Mouse (Mus musculus): Measurements from ENCODE around the gene Pla2g12a. TPM values are rescaled to one million over a fixed set of nuclear protein-coding genes. Genes with fewer than 3 reads are reported as not detected.

The Pla2g12a gene
- polyA plus RNA-seq, 2 experiments: 45.7 to 84.7 TPM

- no peaks in the 10 kb centered on the region for H3K9me3 ChIP-seq (ENCODE audit: control insufficient read depth, low read length)
- no peak overlapping the region for H3K4me2 ChIP-seq (ENCODE audit: low read depth)
- TF ChIP-seq CTCF (IDR thresholded peaks at IDR 0.05; ENCODE audit: low read depth) (peak; percentile 81), EP300 (IDR thresholded peaks at IDR 0.05; ENCODE audit: low read depth) (no peak)
- H3K27ac ChIP-seq: no peak overlapping the region
- no peaks in the 10 kb centered on the region; the same call in 1 of the 2 replicates for H3K27me3 ChIP-seq (ENCODE audit: control insufficient read depth, insufficient read depth, low read length)
- no peaks in the 10 kb centered on the region for H3K4me1 ChIP-seq (replicated peaks; ENCODE audit: control insufficient read depth in 2 of 2, insufficient read depth in 2 of 2, low read length in 1 of 2)
- peaks cover 5% of the 10 kb centered on the region; the same call in 1 of the 2 replicates for H3K36me3 ChIP-seq (replicated peaks; ENCODE audit: control insufficient read depth, insufficient read depth, low read depth)
- 19% methylated on average over 13 of the region's 13 CpGs for WGBS (ENCODE audit: insufficient replicate concordance)
- DNase-seq (ENCODE audit: low read depth in 3 of 3, low spot score in 3 of 3): no peak
- no peak overlapping the region for H3K9ac ChIP-seq (replicated peaks)
- no peak for ATAC-seq (ENCODE audit: insufficient read depth)
- no peak overlapping the region for H3K4me3 ChIP-seq (ENCODE audit: insufficient read depth in 1 of 2, low read depth in 2 of 2, low read length in 2 of 2)
Observed at GRCm38 (mm10) chr3:129918434-129918833, 40.0 kb downstream of the Pla2g12a start.

- Histone ChIP-seq H3K9me3 (ENCODE audit: control insufficient read depth, low read length) (no peaks in the 10 kb centered on the region), H3K4me2 (ENCODE audit: low read depth) (no peak overlapping the region), H3K27me3 (ENCODE audit: control insufficient read depth, insufficient read depth, low read length) (no peaks in the 10 kb centered on the region; the same call in 1 of the 2 replicates), H3K27ac (no peak overlapping the region), H3K9ac (replicated peaks) (no peak overlapping the region), H3K36me3 (replicated peaks; ENCODE audit: control insufficient read depth, insufficient read depth, low read depth) (no peaks in the 10 kb centered on the region), H3K4me3 (ENCODE audit: insufficient read depth in 1 of 2, low read depth in 2 of 2, low read length in 2 of 2) (no peak overlapping the region), H3K4me1 (replicated peaks; ENCODE audit: control insufficient read depth in 2 of 2, insufficient read depth in 2 of 2, low read length in 1 of 2) (no peaks in the 10 kb centered on the region)
- no peak for ATAC-seq (ENCODE audit: insufficient read depth)
- DNase-seq (ENCODE audit: low read depth in 3 of 3, low spot score in 3 of 3): no peak
- TF ChIP-seq CTCF (IDR thresholded peaks at IDR 0.05; ENCODE audit: low read depth) (no peak), EP300 (IDR thresholded peaks at IDR 0.05; ENCODE audit: low read depth) (no peak)
- WGBS (ENCODE audit: insufficient replicate concordance): 68% methylated on average over 7 of the region's 7 CpGs
Observed at GRCm38 (mm10) chr3:129923581-129923980, 45.2 kb downstream of the Pla2g12a start.

GRCm38 (mm10) chr3:129925861-129926260 lies 47.5 kb downstream of the Pla2g12a start:
- Histone ChIP-seq H3K36me3 (replicated peaks; ENCODE audit: control insufficient read depth, insufficient read depth, low read depth) (no peaks in the 10 kb centered on the region), H3K27ac (no peak overlapping the region), H3K9ac (replicated peaks) (no peak overlapping the region), H3K4me3 (ENCODE audit: insufficient read depth in 1 of 2, low read depth in 2 of 2, low read length in 2 of 2) (no peak overlapping the region), H3K4me1 (replicated peaks; ENCODE audit: control insufficient read depth in 2 of 2, insufficient read depth in 2 of 2, low read length in 1 of 2) (no peaks in the 10 kb centered on the region), H3K27me3 (ENCODE audit: control insufficient read depth, insufficient read depth, low read length) (no peaks in the 10 kb centered on the region; the same call in 1 of the 2 replicates), H3K9me3 (ENCODE audit: control insufficient read depth, low read length) (no peaks in the 10 kb centered on the region), H3K4me2 (ENCODE audit: low read depth) (no peak overlapping the region)
- ATAC-seq (ENCODE audit: insufficient read depth) (no peak), DNase-seq (ENCODE audit: low read depth in 3 of 3, low spot score in 3 of 3) (no peak)
- 66% methylated on average over 3 of the region's 3 CpGs for WGBS (ENCODE audit: insufficient replicate concordance)
- TF ChIP-seq CTCF (IDR thresholded peaks at IDR 0.05; ENCODE audit: low read depth) (no peak), EP300 (IDR thresholded peaks at IDR 0.05; ENCODE audit: low read depth) (no peak)

- WGBS (ENCODE audit: insufficient replicate concordance): 53% methylated on average over 6 of the region's 6 CpGs
- no peak for ATAC-seq (ENCODE audit: insufficient read depth)
Observed at GRCm38 (mm10) chr3:129930213-129930778, 51.9 kb downstream of the Pla2g12a start.

GRCm38 (mm10) chr3:129932443-129932842 lies 54.0 kb downstream of the Pla2g12a start:
- H3K4me2 ChIP-seq (ENCODE audit: low read depth): no peak overlapping the region
- ATAC-seq (ENCODE audit: insufficient read depth): no peak

More at GRCm38 (mm10) chr3:129930213-129930778, 51.9 kb downstream of the Pla2g12a start:
- Histone ChIP-seq H3K9me3 (ENCODE audit: control insufficient read depth, low read length) (no peaks in the 10 kb centered on the region), H3K9ac (replicated peaks) (no peak overlapping the region), H3K4me3 (ENCODE audit: insufficient read depth in 1 of 2, low read depth in 2 of 2, low read length in 2 of 2) (no peak overlapping the region), H3K36me3 (replicated peaks; ENCODE audit: control insufficient read depth, insufficient read depth, low read depth) (no peaks in the 10 kb centered on the region), H3K27ac (no peak overlapping the region), H3K27me3 (ENCODE audit: control insufficient read depth, insufficient read depth, low read length) (no peaks in the 10 kb centered on the region), H3K4me2 (ENCODE audit: low read depth) (no peak overlapping the region), H3K4me1 (replicated peaks; ENCODE audit: control insufficient read depth in 2 of 2, insufficient read depth in 2 of 2, low read length in 1 of 2) (no peaks in the 10 kb centered on the region)
- TF ChIP-seq EP300 (IDR thresholded peaks at IDR 0.05; ENCODE audit: low read depth) (no peak), CTCF (IDR thresholded peaks at IDR 0.05; ENCODE audit: low read depth) (no peak)
- no peak for DNase-seq (ENCODE audit: low read depth in 3 of 3, low spot score in 3 of 3)

More at GRCm38 (mm10) chr3:129932443-129932842, 54.0 kb downstream of the Pla2g12a start:
- peak in 1 of 3 experiments; percentile 15 for DNase-seq (ENCODE audit: low read depth in 3 of 3, low spot score in 3 of 3)
- Histone ChIP-seq H3K9ac (replicated peaks) (no peak overlapping the region), H3K27me3 (ENCODE audit: control insufficient read depth, insufficient read depth, low read length) (no peaks in the 10 kb centered on the region), H3K4me1 (replicated peaks; ENCODE audit: control insufficient read depth in 2 of 2, insufficient read depth in 2 of 2, low read length in 1 of 2) (no peaks in the 10 kb centered on the region), H3K36me3 (replicated peaks; ENCODE audit: control insufficient read depth, insufficient read depth, low read depth) (no peaks in the 10 kb centered on the region), H3K4me3 (ENCODE audit: insufficient read depth in 1 of 2, low read depth in 2 of 2, low read length in 2 of 2) (no peak overlapping the region), H3K9me3 (ENCODE audit: control insufficient read depth, low read length) (no peaks in the 10 kb centered on the region), H3K27ac (no peak overlapping the region)
- TF ChIP-seq CTCF (IDR thresholded peaks at IDR 0.05; ENCODE audit: low read depth) (peak; percentile 76), EP300 (IDR thresholded peaks at IDR 0.05; ENCODE audit: low read depth) (no peak)
- 36% methylated on average over 4 of the region's 4 CpGs for WGBS (ENCODE audit: insufficient replicate concordance)
